Mouse (Mus musculus): ENCODE data around the gene Ankrd17.

The Ankrd17 gene

GRCm38 (mm10) chr5:90366121-90367066, at the start of gene Ankrd17:
TSS of gene Ankrd17 (minus strand) at chr5:90366577.
- DNase-seq (ENCODE audit: low read depth): peak; percentile 95

- DNase-seq (ENCODE audit: low read depth): no peak
Measured at GRCm38 (mm10) chr5:90414925-90415295, 48.5 kb upstream of the Ankrd17 start.

GRCm38 (mm10) chr5:90414142-90414924, 48.0 kb upstream of the Ankrd17 start:
- DNase-seq (ENCODE audit: low read depth): no peak

- DNase-seq (ENCODE audit: low read depth): peak; percentile 50
Measured at GRCm38 (mm10) chr5:90405210-90405609, 38.8 kb upstream of the Ankrd17 start.

- DNase-seq (ENCODE audit: low read depth): no peak
Measured at GRCm38 (mm10) chr5:90396817-90397216, 30.4 kb upstream of the Ankrd17 start.

GRCm38 (mm10) chr5:90394322-90394721, 27.9 kb upstream of the Ankrd17 start:
- peak; percentile 61 for DNase-seq (ENCODE audit: low read depth)

DNA sequence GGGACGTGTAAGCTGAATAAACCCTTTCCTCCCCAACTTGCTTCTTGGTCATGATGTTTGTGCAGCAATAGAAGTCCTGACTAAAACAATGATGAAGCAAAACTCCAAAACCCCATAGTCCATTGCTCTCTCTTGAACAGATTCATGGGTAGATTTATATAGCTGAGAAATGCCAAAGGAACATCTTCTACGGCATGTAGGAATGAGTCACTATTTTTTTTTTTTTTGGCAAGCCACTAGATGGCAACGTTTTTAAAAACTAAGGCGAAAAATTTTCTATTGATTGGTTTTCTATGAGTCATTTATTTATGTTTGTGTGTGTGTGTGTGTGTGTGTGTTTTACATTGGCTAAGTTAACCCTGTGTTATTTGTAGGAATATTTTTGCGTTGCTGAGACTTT, 27.4 kb upstream of the Ankrd17 start:
- peak; percentile 49 for DNase-seq (ENCODE audit: low read depth)

GRCm38 (mm10) chr5:90383080-90383479, 16.7 kb upstream of the Ankrd17 start:
- peak; percentile 87 for DNase-seq (ENCODE audit: low read depth)

DNA sequence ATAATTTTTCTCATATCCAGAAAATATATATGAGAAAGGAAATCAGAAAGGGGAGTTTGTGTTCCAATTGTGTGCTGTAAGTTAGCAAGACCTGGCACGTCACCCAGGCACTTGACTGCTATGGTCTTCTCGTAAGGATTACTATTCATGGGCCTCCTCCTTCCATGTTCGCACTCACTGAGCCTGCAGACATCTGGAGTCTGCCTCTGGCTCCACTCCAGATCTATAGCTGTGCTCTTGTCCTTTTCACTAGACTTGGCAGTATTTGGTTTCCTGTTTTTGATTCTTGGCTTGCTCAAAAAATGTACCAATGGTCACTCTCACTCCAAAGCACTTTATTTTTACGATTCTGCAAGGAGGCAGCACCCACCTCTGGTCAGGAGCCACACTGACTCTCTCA, 15.1 kb upstream of the Ankrd17 start:
- DNase-seq (ENCODE audit: low read depth): peak; percentile 40

GRCm38 (mm10) chr5:90373708-90374107, 7.3 kb upstream of the Ankrd17 start:
- no peak for DNase-seq (ENCODE audit: low read depth)

GRCm38 (mm10) chr5:90370401-90370800, 4.0 kb upstream of the Ankrd17 start:
- DNase-seq (ENCODE audit: low read depth): no peak

DNA sequence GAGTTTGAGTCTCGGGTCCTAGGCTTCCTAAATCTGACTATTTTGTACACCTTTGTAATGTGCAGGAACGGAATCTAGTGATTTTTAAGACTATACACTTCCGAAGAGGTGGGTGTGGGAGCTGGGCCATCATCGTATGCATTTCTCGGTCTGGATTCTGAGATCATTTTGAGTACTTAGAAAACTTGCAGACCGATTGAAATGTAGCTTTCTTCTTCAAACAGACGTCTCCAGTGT, 608 bp upstream of the Ankrd17 start, which contains the start of gene Gm9958:
Gm9958 (plus strand) TSS at position 138 of the 237 bp plus-strand sequence.
- no peak for DNase-seq (ENCODE audit: low read depth)

DNA sequence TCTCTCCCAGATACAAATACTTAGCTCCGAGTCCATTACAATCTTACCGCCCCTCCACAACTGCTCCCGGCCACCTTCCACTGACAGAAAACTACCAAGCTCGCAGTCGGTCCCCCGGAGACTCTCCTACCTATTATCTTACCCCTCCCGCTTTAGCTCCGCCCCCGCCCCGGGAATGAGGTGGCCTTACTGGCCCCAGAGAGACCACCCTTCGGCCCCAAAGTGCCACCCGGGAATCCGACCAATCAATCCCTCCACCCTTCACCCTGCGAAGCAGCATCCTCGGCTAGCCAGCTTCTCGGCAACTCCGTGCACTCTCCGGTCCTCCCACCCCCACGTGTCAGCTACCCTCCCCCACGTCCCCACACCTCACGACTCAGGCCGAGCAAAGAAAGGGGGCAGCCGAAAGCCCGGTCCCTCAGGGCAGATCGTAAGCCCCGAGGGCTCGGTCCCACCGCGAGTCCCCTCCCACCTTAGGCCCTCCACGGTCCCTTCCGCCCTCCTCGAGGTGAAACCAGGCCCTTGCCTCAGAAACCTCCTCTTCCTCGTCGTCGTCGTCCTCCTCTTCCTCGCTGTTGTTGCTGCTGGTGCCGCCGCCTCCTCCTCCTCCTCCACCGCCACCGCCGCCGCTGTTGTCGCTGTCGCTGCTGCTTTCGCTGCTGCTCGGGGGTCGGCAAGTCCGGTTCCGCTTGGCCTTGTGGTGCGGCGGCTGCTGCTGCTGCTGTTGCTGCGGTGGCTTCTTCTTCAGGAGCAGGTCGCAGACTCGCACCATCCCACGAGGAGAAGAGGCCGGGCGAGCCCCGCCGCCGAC, 1.0 kb downstream of the Ankrd17 start:
- DNase-seq (ENCODE audit: low read depth): peak; percentile 63

DNA sequence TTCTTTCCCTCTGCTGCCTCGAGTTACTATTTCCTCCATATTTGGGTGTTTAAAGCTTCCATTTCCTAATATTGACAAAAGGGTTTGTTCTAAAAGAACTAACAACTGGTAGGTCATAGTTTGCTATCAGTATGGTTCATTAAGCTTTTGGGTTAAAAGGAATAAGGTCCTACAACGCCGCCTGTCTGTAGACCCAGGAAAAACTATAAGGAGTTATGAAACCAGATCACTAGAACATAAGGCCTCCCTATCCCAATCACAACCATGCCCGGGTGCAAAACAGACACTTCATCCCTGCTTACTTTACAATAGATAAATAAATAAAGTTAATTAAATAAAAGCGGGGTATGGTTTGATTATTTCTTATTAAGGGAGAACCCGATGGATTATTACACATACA, 1.9 kb downstream of the Ankrd17 start:
- peak; percentile 93 for DNase-seq (ENCODE audit: low read depth)

DNA sequence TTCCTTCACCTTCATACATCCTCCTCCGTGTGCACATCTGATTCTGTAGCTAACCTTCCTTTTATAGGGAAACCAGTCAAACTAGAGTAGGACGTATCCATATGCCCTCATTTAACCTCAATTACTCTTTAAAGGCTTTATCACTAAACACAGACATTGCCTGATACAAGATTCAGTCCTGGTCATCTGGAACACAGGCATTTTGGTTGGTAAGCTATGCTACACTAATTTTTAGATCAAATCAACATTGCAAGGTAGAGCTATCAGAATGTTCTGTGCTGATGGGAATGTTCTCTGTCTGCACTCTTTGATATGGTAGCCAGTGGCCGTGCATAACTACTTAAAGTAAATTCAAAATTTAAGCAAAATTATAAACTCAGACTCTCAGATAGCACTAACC, 10.6 kb downstream of the Ankrd17 start:
- DNase-seq (ENCODE audit: low read depth): no peak

DNA sequence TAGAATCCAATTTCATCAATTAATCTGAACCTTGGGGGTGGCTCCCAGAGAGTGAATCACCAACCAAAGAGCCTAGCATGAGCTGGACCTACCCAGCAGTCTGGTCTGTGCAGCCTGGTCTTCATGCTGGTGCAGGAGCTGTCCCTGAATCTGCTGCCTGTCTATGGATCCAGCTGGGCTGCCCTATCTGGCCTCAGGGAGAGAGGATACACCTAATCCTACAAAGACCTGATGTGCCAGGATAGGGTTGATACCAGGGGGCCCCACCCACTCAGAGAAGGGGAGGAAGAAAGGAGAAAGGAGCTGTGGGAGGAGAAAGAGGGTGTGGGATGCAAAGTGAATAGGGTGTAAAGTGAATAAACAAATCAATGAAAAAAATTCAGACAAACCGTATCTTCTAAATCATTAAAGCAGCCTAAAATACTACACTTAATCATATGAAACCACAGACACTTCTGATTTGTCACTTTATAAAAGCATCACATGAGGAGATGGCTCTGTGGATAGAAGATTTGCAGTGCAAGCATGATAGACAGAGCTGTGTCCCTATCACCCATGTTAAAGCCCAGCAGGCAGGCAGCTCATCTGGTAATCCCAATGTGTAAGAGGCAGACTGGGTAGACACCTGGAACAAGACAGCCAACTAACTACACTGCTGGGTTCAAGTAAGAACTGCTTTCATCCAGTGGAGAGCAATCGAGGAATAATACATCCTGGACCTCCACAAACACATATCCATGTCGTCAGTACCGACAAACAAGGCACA, 12.6 kb downstream of the Ankrd17 start:
- DNase-seq (ENCODE audit: low read depth): no peak

DNA sequence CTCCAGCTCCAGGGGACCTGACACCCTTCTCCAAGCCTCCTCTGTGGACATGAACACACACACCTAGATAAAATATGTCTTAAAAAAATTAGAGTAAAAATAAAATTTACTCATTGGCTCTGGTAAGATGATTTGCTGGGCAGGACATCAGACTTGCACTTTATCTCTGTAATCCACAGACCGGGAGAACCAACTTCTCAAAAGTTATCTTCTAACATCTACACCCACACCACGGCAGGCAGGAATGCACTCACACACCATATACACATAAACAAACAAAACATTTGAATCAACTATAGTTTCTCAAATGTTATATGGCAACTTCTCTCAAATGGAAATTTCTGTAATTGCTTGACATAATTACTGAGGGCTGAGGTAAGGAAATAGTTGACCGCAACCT, 19.5 kb downstream of the Ankrd17 start:
- DNase-seq (ENCODE audit: low read depth): no peak

DNA sequence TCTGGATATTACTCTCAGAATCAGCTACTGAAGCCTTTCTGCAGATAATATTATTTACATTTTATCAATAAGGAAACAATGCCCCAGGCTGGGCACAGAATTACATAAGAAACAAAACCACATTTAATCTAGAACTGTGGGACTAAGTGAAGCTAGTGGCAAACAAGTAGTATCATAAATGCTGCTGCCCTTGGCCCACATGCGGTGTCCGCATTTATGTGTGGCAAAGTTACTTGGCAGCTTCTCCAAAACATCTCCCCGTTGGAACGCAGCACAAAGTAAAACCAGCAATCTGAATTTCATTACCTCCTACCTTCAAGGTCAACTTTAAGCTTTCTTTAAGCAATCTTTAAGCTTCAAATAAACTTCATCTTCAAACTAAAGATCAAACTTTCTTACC, 25.5 kb downstream of the Ankrd17 start:
- DNase-seq (ENCODE audit: low read depth): peak; percentile 17

DNA sequence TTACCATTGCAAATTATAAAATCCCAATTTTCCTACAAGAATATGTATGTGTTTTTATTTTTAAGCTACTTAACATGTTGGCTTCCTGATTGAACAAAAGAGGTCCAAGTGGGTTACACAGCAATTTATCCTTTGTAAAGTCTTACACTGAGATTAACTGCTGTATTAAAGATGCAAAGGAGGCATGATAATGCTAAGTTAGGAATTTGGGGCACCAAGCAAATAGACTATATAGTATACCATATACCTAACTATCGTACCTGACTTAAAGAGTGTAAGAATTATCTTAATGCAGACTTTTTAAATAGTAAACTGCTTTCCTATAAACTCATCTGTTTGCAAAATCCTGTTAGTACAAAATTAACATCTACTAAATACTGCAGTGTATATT, 26.4 kb downstream of the Ankrd17 start:
- no peak for DNase-seq (ENCODE audit: low read depth)

DNA sequence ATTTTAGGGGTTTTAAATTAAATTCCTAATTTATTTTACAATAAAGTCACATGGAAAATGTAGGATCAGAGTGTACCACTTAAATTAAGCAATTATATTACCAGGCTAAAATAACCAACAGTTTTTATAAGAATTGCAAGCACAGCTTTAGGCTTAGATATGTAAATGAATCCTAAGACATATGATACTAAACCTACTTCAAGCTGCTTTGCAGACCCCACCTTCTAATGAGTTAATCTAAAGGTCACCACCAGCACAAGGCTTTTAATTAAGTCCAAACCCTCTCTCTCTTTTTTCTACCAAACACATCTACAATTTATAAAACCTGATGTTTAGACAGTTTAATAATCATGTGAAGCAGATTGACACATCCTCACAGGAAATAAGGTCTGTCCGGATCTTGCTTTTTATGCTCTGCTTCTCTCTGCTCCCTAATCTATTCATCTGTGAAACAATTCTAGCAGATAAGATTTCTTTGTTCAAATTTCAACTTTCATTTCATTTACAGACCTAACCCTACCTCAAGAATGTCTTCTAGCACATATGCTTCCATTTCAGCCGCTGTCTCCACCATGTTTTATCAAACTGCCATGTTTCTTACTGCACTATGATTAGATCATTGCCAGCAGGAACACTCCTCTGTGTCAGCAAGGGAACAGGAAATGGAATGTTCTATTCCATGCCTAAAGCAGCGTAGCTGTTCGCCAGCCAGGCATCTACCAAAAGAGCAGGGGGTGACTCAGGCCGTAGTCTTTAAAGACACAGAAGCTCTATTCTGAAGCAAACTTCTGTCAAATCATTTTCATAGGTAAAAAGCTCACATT, 27.0 kb downstream of the Ankrd17 start:
- DNase-seq (ENCODE audit: low read depth): peak; percentile 93

All from 416B (cell line).